Mouse (Mus musculus) CH12.LX (cell line): ENCODE results near the gene Schip1. TPM values are rescaled to one million over a fixed set of nuclear protein-coding genes. Genes with fewer than 3 reads are reported as not detected.

ENCODE experiments used
- DNase-seq: peaks from one replicate; pipeline ENCODE4 v3.0.0-alpha.2; 2013; ENCODE audit errors: extremely low read depth
- H3K27ac ChIP-seq: 2 replicates; pipeline ENCODE4 v1.5.1; 2012; ENCODE audit warnings: low read depth, mild to moderate bottlenecking, control low read depth, moderate library complexity; ENCODE audit not compliant: insufficient read depth
- H3K27me3 ChIP-seq: replicated peaks from 2 replicates; pipeline ENCODE3; 2012; ENCODE audit warnings: inconsistent platforms
- H3K36me3 ChIP-seq, 2 experiments: replicated peaks in 1 of 2; 2 replicates each; pipeline versions ENCODE3 to v1.6.1; 2012; ENCODE audit warnings: inconsistent platforms in 1 of 2, low read length in 1 of 2, mild to moderate bottlenecking in 1 of 2, mixed read lengths in 1 of 2, moderate library complexity in 1 of 2; ENCODE audit not compliant: control insufficient read depth in 1 of 2, insufficient read depth in 1 of 2
- H3K4me1 ChIP-seq, 2 experiments: 2 replicates each; pipeline ENCODE4 v1.6.1; 2012; ENCODE audit warnings: inconsistent platforms in 1 of 2, moderate library complexity in 1 of 2; ENCODE audit not compliant: insufficient read depth in 2 of 2, control insufficient read depth in 1 of 2
- H3K4me2 ChIP-seq: 2 replicates; pipeline ENCODE4 v1.6.1; 2012; ENCODE audit warnings: low read depth, mild to moderate bottlenecking, control low read depth; ENCODE audit not compliant: poor library complexity, insufficient read depth, severe bottlenecking
- H3K4me3 ChIP-seq, 3 experiments: fragments of 150-350 bp in 1 of 3; sonication (generic) in 1 of 3; replicated peaks in 1 of 3; 2 replicates each; pipeline versions ENCODE3 to v1.5.1; 2011 to 2012; ENCODE audit warnings: low read depth in 2 of 3, low read length in 2 of 3, mild to moderate bottlenecking in 2 of 3, moderate library complexity in 2 of 3, control low read depth in 1 of 3, improper control_type of control experiment in 1 of 3, inconsistent platforms in 1 of 3, mixed read lengths in 1 of 3; ENCODE audit not compliant: poor library complexity in 1 of 3
- H3K79me2 ChIP-seq: replicated peaks from 2 replicates; pipeline ENCODE4 v1.6.1; 2012; ENCODE audit warnings: mild to moderate bottlenecking, moderate library complexity; ENCODE audit not compliant: control insufficient read depth, poor library complexity, insufficient read depth, severe bottlenecking; ENCODE audit errors: extremely low read depth
- H3K9ac ChIP-seq: 2 replicates; pipeline ENCODE4 v1.6.1; 2012; ENCODE audit warnings: low read depth, mild to moderate bottlenecking, control low read depth, moderate library complexity; ENCODE audit not compliant: insufficient read depth
- H3K9me3 ChIP-seq: replicated peaks from 2 replicates; pipeline ENCODE3; 2012; ENCODE audit warnings: low read length, inconsistent platforms, mixed read lengths
- CHD2 ChIP-seq: IDR thresholded peaks from 2 replicates; pipeline ENCODE4 v1.6.1; 2011; ENCODE audit warnings: low read length, improper control_type of control experiment
- CTCF ChIP-seq, 2 experiments: IDR thresholded peaks in 1 of 2; conservative IDR thresholded peaks in 1 of 2; 2 replicates each; pipeline ENCODE4 v1.5.1; 2011 to 2012; ENCODE audit warnings: low read depth in 2 of 2, low read length in 2 of 2, improper control_type of control experiment in 1 of 2, inconsistent platforms in 1 of 2, mild to moderate bottlenecking in 1 of 2, moderate library complexity in 1 of 2
- E2F4 ChIP-seq: IDR thresholded peaks from 2 replicates; pipeline ENCODE4 v1.6.1; 2011; ENCODE audit warnings: low read depth, low read length, improper control_type of control experiment; ENCODE audit not compliant: insufficient replicate concordance
- ELF1 ChIP-seq: IDR thresholded peaks from 2 replicates; pipeline ENCODE4 v1.6.1; 2014; ENCODE audit warnings: low read depth, mild to moderate bottlenecking, inconsistent platforms, low read length, improper control_type of control experiment
- EP300 ChIP-seq: IDR thresholded peaks from 2 replicates; pipeline ENCODE4 v1.6.1; 2011; ENCODE audit warnings: low read length, improper control_type of control experiment
- ETS1 ChIP-seq: conservative IDR thresholded peaks from 2 replicates; pipeline ENCODE4 v1.6.1; 2012; ENCODE audit warnings: low read depth, mild to moderate bottlenecking, inconsistent platforms, low read length, improper control_type of control experiment, moderate library complexity
- IRF4 ChIP-seq: IDR thresholded peaks from 2 replicates; pipeline ENCODE4 v1.6.1; 2014; ENCODE audit warnings: low read depth, mild to moderate bottlenecking, inconsistent platforms, low read length, improper control_type of control experiment
- JUND ChIP-seq: conservative IDR thresholded peaks from 2 replicates; pipeline ENCODE4 v1.6.1; 2011; ENCODE audit warnings: low read depth, low read length, improper control_type of control experiment
- KAT2A ChIP-seq: IDR thresholded peaks from 2 replicates; pipeline ENCODE4 v1.6.1; 2012; ENCODE audit warnings: low read length, improper control_type of control experiment, inconsistent platforms; ENCODE audit not compliant: insufficient replicate concordance
- MAFK ChIP-seq: IDR thresholded peaks from 2 replicates; pipeline ENCODE4 v1.6.1; 2011; ENCODE audit warnings: low read length, improper control_type of control experiment; ENCODE audit not compliant: insufficient replicate concordance
- MAZ ChIP-seq: IDR thresholded peaks from 2 replicates; pipeline ENCODE4 v1.6.1; 2012; ENCODE audit warnings: low read depth, mild to moderate bottlenecking, inconsistent platforms, low read length, improper control_type of control experiment, moderate library complexity
- MEF2A ChIP-seq: IDR thresholded peaks from 2 replicates; pipeline ENCODE4 v1.6.1; 2014; ENCODE audit warnings: low read depth, mild to moderate bottlenecking, inconsistent platforms, low read length, improper control_type of control experiment, borderline replicate concordance
- MXI1 ChIP-seq: IDR thresholded peaks from 2 replicates; pipeline ENCODE4 v1.6.1; 2011; ENCODE audit warnings: mild to moderate bottlenecking, low read depth, low read length, improper control_type of control experiment
- MYC ChIP-seq: IDR thresholded peaks from 2 replicates; pipeline ENCODE4 v1.6.1; 2011; ENCODE audit warnings: low read depth, mild to moderate bottlenecking, improper control_type of control experiment, low read length
- NRF1 ChIP-seq: IDR thresholded peaks from 2 replicates; pipeline ENCODE4 v1.6.1; 2014; ENCODE audit warnings: low read depth, mild to moderate bottlenecking, inconsistent platforms, low read length, improper control_type of control experiment, moderate library complexity
- POLR2A ChIP-seq: IDR thresholded peaks from 2 replicates; pipeline ENCODE4 v1.6.1; 2011; ENCODE audit warnings: low read depth, mild to moderate bottlenecking, improper control_type of control experiment, low read length
- POLR2AphosphoS2 ChIP-seq: IDR thresholded peaks from 2 replicates; pipeline ENCODE4 v1.6.1; 2011; ENCODE audit warnings: low read depth, low read length, improper control_type of control experiment
- SIN3A ChIP-seq: IDR thresholded peaks from 2 replicates; pipeline ENCODE4 v1.6.1; 2012; ENCODE audit warnings: low read length, improper control_type of control experiment, inconsistent platforms
- TBP ChIP-seq: conservative IDR thresholded peaks from 2 replicates; pipeline ENCODE4 v1.6.1; 2011; ENCODE audit warnings: low read depth, low read length, improper control_type of control experiment
- TCF12 ChIP-seq: IDR thresholded peaks from 2 replicates; pipeline ENCODE4 v1.6.1; 2014; ENCODE audit warnings: low read depth, mild to moderate bottlenecking, inconsistent platforms, low read length, improper control_type of control experiment
- UBTF ChIP-seq: IDR thresholded peaks from 2 replicates; pipeline ENCODE4 v1.6.1; 2012; ENCODE audit warnings: low read depth, mild to moderate bottlenecking, inconsistent platforms, low read length, improper control_type of control experiment, moderate library complexity
- USF1 ChIP-seq: IDR thresholded peaks from 2 replicates; pipeline ENCODE4 v1.6.1; 2014; ENCODE audit warnings: low read depth, mild to moderate bottlenecking, inconsistent platforms, low read length, improper control_type of control experiment
- USF2 ChIP-seq: conservative IDR thresholded peaks from 2 replicates; pipeline ENCODE4 v1.6.1; 2011; ENCODE audit warnings: low read depth, low read length, improper control_type of control experiment
- ZC3H11A ChIP-seq: IDR thresholded peaks from 2 replicates; pipeline ENCODE4 v1.6.1; 2012; ENCODE audit warnings: low read depth, mild to moderate bottlenecking, inconsistent platforms, low read length, improper control_type of control experiment
- ZKSCAN1 ChIP-seq: IDR thresholded peaks from 2 replicates; pipeline ENCODE4 v1.6.1; 2012; ENCODE audit warnings: low read depth, inconsistent platforms, low read length, improper control_type of control experiment, borderline replicate concordance
- ZNF384 ChIP-seq: IDR thresholded peaks from 2 replicates; pipeline ENCODE4 v1.6.1; 2012; ENCODE audit warnings: low read depth, low read length, improper control_type of control experiment, inconsistent platforms
- dilution Hi-C: fragments of 300-500 bp; cut with MboI; formaldehyde crosslinking; loops from 2 replicates; pipeline ENCODE4 v1.14.3; 2020; ENCODE audit warnings: low sequenced_read_pairs; ENCODE audit not compliant: extremely low pct_unique_long_range_greater_than_20kb, extremely low pct_ligation_motif_present
- in situ Hi-C: fragments of 300-500 bp; cut with MboI; formaldehyde crosslinking; loops from 3 replicates; pipeline ENCODE4 v1.14.3; 2019; ENCODE audit warnings: low sequenced_read_pairs, low pct_ligation_motif_present, low pct_unique_long_range_greater_than_20kb, mixed read lengths
- polyA plus RNA-seq: library from polyadenylated mRNA; unstranded; fragments of >175 nt; gene quantifications from 2 replicates; pipeline ENCODE4 v1.2.1, GENCODE M21; 2012; ENCODE audit warnings: low read depth; ENCODE audit not compliant: insufficient read length
- total RNA-seq, 2 experiments: library from RNA; depleted of rRNA; stranded (reverse); fragments of 300-350 nt in 1 of 2; fragments of >200 nt in 1 of 2; gene quantifications; 2 replicates each; pipeline ENCODE4 v1.2.3; 2012 to 2014

The Schip1 gene
- total and polyA plus RNA-seq, 3 experiments = 0.25 to 0.36 TPM; not detected in 1

GRCm38 (mm10) chr3:68606730-68607129 is 542.1 kb downstream of the Schip1 start:
- DNase-seq = no peak
- no peaks in the 10 kb centered on the region; a peak in 1 of 4 replicates for H3K4me1 ChIP-seq
- no peaks in the 10 kb centered on the region for H3K36me3 ChIP-seq
- H3K27me3 ChIP-seq = no peaks in the 10 kb centered on the region
- no peaks in the 10 kb centered on the region for H3K79me2 ChIP-seq
- no peak overlapping the region for H3K4me2 ChIP-seq
- dilution Hi-C loops (no loop called here), in situ Hi-C loops (no loop called here)
- H3K4me3 ChIP-seq = no peak overlapping the region
- TF ChIP-seq POLR2A = no peak
- no peak for TF ChIP-seq E2F4
- TF ChIP-seq CTCF (conservative IDR thresholded peaks at IDR 0.05 in 1 of 2, IDR thresholded peaks at IDR 0.05 in 1 of 2; ENCODE audit: low read depth in 2 of 2, low read length in 2 of 2) = no peak
- TF ChIP-seq MXI1 = no peak
- no peak for TF ChIP-seq NRF1
- no peak for TF ChIP-seq MYC
- TF ChIP-seq USF1 = no peak
- no peak for TF ChIP-seq KAT2A
- TF ChIP-seq ZNF384 = no peak
- no peak for TF ChIP-seq TCF12
- no peak for TF ChIP-seq ELF1
- TF ChIP-seq EP300 = no peak
- no peaks in the 10 kb centered on the region for H3K9me3 ChIP-seq
- H3K9ac ChIP-seq = no peak overlapping the region
- H3K27ac ChIP-seq = no peak overlapping the region

- in situ Hi-C loops (no loop called here), dilution Hi-C loops (no loop called here)
- no peaks in the 10 kb centered on the region; a peak in 1 of 4 replicates for H3K4me1 ChIP-seq
- no peak overlapping the region for H3K4me2 ChIP-seq
- H3K27ac ChIP-seq = no peak overlapping the region
- H3K9ac ChIP-seq = no peak overlapping the region
- H3K9me3 ChIP-seq = no peaks in the 10 kb centered on the region
- no peak overlapping the region for H3K4me3 ChIP-seq
- DNase-seq = no peak
- H3K36me3 ChIP-seq = no peaks in the 10 kb centered on the region
- H3K27me3 ChIP-seq = no peaks in the 10 kb centered on the region
- no peaks in the 10 kb centered on the region for H3K79me2 ChIP-seq
- TF ChIP-seq ETS1 (no peak), TBP (no peak)
Observed at GRCm38 (mm10) chr3:68607336-68607735, 542.7 kb downstream of the Schip1 start.

GRCm38 (mm10) chr3:68608848-68609497 is 544.4 kb downstream of the Schip1 start:
- Histone ChIP-seq H3K4me3 (peak overlapping the region in 1 of 3 experiments; percentile 11), H3K79me2 (no peaks in the 10 kb centered on the region), H3K9me3 (no peaks in the 10 kb centered on the region), H3K36me3 (no peaks in the 10 kb centered on the region), H3K9ac (no peak overlapping the region), H3K27ac (no peak overlapping the region), H3K4me2 (peak overlapping the region; percentile 41), H3K27me3 (no peaks in the 10 kb centered on the region), H3K4me1 (no peaks in the 10 kb centered on the region; a peak in 1 of 4 replicates)
- dilution Hi-C loops = no loop called here
- DNase-seq = peak; percentile 12
- in situ Hi-C loops = no loop called here
- TF ChIP-seq MXI1 (no peak), MAFK (no peak), MAZ (no peak), JUND (no peak), SIN3A (no peak), TCF12 (no peak), ZKSCAN1 (no peak), UBTF (no peak), ELF1 (no peak; the same call in 1 of the 2 replicates), EP300 (no peak), USF2 (no peak), MEF2A (no peak), ZC3H11A (no peak), CHD2 (no peak), POLR2AphosphoS2 (no peak), IRF4 (no peak), CTCF (conservative IDR thresholded peaks at IDR 0.05 in 1 of 2, IDR thresholded peaks at IDR 0.05 in 1 of 2; ENCODE audit: low read depth in 2 of 2, low read length in 2 of 2) (no peak)
